Mouse (Mus musculus): ENCODE data around the gene Prnp.

Prnp gene

GRCm38 (mm10) chr2:131909683-131910572, at the start of gene Prnp, which contains the start of gene Prn:
Prnp (plus strand) TSS chr2:131909928.
Prn (plus strand) TSS chr2:131909957.
- peak; percentile 93 for DNase-seq (ENCODE audit: extremely low spot score, low spot score)

DNA sequence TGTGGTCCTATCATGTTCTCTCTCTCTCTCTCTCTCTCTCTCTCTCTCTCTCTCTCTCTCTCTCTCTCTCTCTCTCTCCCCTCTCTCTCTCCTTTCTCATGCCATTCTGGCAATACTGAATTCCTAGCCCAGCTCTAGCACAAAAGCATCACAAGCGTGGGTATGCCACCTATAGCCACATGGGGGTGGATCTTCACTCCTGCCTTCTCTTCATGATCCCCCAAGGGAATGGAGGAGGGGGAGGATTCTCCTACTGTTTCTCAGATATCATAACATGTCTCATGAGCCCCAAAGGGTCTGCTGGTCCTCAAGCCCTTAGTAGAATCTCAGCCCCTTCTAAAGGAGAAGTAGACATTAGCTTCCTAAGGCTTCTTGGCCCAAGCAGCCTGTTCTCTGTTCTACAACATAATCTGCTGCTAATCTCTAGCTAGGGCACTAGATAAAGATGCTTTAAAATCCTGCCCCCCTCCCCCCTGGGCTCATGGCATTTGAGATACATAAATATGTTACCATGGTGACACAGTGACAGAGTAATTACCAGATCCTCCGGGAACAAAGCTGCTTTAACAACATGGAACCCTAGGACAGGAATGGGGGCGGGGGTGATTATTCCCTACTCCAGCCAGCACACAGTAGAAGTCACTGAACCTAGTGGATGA, 47.0 kb upstream of the Prnp start:
- DNase-seq (ENCODE audit: extremely low spot score, low spot score): no peak

GRCm38 (mm10) chr2:131863472-131863871, 46.3 kb upstream of the Prnp start:
- DNase-seq (ENCODE audit: extremely low spot score, low spot score): no peak

DNA sequence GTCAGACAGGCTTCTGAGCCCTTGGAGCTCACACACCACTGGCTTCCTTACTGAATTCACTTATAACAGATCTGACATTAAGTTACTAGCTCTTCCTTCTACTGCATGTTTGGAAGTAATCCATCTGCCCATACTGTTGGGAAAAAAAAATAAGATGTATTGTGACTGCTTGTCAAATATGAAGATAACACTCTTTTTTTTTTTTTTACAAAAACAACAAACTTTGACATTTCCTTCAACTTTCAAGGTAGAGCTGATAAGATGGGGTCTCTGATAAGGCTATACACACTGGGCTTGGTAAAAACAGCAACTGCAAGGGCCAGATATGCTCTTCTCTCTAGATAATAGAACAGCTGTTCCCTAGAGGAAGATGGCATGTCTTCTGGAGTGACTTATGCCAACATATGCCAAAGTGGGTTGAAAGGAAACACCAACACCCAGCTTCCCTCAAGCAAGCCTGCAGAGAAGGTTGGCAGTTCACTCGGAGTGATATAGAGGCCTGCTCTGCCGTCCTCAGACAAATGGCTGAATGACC, 45.4 kb upstream of the Prnp start:
- DNase-seq (ENCODE audit: extremely low spot score, low spot score): no peak

DNA sequence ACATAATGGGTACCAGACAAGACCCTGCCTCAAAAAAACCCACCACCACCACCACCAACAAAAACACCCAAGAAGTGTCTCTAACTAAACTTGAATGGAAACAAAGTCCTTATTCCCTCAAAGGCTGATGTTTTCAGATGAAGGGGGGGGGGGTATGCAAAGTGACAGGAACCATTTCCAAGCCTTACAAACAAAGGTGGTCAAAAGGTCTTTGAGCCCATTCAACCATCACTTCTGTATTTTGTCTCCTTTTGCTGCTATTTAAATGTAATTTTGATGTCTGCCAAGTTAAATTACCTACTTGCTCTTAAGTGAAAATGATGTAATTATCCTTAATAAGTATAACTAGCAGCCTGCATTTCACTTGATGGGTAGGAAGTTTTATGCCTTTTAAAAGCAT, 43.1 kb upstream of the Prnp start:
- DNase-seq (ENCODE audit: extremely low spot score, low spot score): no peak

GRCm38 (mm10) chr2:131868983-131869382, 40.7 kb upstream of the Prnp start:
- DNase-seq (ENCODE audit: extremely low spot score, low spot score): no peak

DNA sequence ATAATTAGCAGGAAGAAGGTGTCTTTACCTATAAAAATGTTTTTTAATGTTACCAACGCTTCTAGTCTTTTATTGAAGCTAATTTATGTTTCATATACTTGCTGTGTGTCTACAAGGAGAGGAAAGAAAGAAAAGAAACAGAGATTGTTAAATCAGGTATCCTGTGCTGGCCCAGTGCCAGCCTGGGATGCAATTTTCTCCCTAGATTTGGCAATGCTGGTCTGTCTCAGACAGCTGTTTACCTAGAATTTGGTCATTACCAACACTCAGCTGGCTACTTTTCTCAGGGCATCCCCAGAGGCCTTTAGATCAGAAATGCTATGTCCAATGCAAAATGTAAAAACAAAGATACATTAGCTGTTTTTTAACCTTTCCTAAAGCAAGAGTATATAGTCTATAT, 36.4 kb upstream of the Prnp start:
- no peak for DNase-seq (ENCODE audit: extremely low spot score, low spot score)

- DNase-seq (ENCODE audit: extremely low spot score, low spot score): no peak
Observed at GRCm38 (mm10) chr2:131876551-131877265, 33.0 kb upstream of the Prnp start.

GRCm38 (mm10) chr2:131881766-131882165, 28.0 kb upstream of the Prnp start:
- DNase-seq (ENCODE audit: extremely low spot score, low spot score): no peak

DNA sequence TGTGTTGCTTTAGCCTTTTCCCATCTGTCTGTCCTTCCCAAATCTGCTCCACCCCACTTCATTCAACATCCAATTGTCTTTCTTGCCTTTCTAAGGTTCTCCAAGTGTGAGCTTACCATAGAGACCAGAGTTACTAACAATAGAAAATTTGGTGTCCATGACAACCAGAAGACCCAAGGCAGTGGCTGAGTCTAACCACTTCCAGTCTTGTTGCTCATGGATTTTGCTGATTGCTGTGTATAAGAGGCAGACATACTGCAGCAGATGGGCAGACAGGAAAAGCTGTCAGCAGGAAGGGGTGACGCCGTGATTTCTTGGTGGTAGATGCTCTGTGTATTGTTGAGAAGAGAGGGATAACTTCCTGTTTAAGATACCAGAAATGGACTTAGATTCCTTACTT, 26.6 kb upstream of the Prnp start:
- no peak for DNase-seq (ENCODE audit: extremely low spot score, low spot score)

GRCm38 (mm10) chr2:131886503-131887160, 23.1 kb upstream of the Prnp start:
- no peak for DNase-seq (ENCODE audit: extremely low spot score, low spot score)

DNA sequence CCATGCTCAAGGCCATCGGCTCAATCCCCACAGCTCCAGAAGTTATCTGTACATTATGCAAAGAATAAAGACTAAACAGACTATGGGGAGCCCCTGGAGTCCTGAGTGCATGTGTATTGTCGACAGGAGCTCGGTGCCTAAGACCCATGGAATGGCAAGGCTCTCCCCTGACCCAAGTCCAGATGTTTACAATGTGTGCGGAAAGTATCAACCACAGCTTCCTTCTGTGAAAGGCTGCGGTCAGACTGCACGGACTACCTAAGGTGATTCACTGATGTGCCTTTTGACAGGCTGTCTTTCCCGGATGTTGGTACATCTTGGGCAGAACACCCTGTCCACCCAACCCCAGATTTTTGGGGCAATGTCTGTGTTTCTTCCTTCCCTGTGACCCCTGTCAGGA, 21.5 kb upstream of the Prnp start:
- DNase-seq (ENCODE audit: extremely low spot score, low spot score): no peak

DNA sequence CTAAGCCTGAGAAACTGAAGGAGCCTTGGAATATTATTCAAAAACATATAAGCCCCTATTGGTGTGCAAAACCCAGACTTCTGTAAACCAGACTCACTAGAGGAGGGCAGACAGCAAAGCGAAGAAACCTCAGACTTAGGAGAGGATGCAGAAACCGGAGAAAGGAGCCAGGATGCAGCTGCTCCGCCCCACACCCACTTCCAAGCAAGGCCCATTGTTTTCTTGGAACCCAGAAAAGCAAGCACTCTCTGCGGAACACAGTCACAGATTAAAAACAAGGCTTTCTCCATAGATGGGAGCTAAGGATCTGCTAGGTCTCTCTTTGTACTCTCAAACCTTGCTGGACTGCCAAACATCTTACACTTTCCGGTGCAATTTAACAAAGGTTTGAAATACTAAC, 17.2 kb upstream of the Prnp start:
- DNase-seq (ENCODE audit: extremely low spot score, low spot score): no peak

DNA sequence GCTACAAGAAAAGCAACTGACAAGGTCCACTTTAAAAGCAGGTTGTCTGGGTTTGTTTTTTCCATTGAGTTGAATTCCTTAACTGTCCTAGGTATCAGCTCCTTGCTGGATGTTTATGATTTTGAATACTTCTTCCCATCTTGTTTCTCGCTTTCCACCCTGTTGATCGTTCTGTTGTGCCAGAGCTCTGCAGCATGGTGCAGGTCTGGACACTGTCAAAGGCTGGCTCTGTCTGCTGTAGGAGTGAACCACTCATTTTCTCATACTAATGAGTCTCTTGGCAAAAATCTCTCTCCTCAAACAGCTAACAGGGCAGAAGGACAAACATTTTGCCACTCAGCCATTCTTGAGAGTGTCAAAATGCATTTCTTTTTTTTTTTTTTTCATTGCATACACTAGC, 14.6 kb upstream of the Prnp start:
- no peak for DNase-seq (ENCODE audit: extremely low spot score, low spot score)

DNA sequence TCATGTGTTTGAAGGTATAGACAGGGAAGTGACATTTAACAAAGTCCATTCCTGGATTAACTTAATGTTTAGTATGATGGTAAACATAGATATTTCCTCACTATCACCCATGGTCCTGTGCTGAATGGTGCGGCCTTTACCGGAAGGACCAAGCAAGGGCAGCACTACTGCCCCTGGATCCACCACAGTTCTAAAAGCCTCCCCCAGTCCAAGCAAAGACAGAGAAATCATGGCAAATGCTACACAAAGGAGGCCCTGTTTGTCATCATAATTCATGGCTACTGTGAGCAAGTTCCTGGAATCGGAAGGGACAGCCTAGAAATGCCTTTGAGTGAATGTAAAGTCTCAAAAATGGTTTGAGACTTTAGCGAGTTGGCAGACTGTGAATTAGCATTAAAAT, 13.7 kb upstream of the Prnp start:
- DNase-seq (ENCODE audit: extremely low spot score, low spot score): no peak

- DNase-seq (ENCODE audit: extremely low spot score, low spot score): no peak
Observed at GRCm38 (mm10) chr2:131897336-131898109, 12.2 kb upstream of the Prnp start.

- DNase-seq (ENCODE audit: extremely low spot score, low spot score): no peak
Observed at GRCm38 (mm10) chr2:131902423-131902822, 7.3 kb upstream of the Prnp start.

- no peak for DNase-seq (ENCODE audit: extremely low spot score, low spot score)
Observed at GRCm38 (mm10) chr2:131902867-131903266, 6.9 kb upstream of the Prnp start.

DNA sequence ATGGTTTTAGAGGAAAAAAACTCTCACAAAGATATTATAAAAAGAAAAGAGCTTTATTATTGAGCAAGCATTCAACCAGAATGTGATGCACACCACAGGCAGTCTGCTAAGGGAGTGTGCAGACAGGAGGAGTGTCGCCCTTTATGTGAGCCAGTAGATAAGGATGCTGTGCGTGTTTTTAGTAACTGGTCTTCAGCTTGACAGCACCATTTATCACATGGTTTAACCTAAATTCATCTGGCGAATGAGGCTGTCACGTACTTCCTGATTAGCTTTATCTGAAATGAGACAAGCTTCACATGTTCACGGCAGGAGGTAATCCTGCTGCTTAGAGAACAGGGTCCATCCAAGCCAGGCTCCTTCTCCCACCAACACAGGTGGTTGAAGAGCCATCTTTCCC, 4.7 kb upstream of the Prnp start:
- DNase-seq (ENCODE audit: extremely low spot score, low spot score): no peak

- DNase-seq (ENCODE audit: extremely low spot score, low spot score): no peak
Observed at GRCm38 (mm10) chr2:131905776-131906175, 4.0 kb upstream of the Prnp start.

DNA sequence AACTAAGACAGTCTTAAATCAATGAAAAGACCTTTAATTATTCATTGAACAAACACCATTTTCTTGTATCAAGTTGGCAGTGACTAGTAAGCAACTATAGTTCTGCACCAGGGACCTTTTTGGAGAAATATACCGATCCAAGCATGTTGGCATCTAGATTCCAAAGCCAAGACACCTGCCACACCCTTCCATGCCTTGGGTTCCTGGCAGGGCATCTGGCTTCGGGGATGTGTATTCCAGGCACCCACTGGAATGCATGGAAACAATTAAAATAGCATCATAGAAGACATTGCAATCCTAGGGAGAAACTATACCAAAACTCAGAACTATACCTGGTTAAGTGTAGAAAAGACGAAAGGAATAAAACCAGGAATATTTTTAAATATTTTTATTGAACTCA, 3.5 kb upstream of the Prnp start:
- DNase-seq (ENCODE audit: extremely low spot score, low spot score): no peak

Data from neural tube, embryonic 10.5 days (tissue).